Mouse (Mus musculus): Measurements from ENCODE around the gene Olfr883. TPM values are rescaled to one million over a fixed set of nuclear protein-coding genes. Genes with fewer than 3 reads are reported as not detected.

Gene Olfr883
- polyA plus RNA-seq (2017; shearing (Covaris generic)) = not detected

DNA sequence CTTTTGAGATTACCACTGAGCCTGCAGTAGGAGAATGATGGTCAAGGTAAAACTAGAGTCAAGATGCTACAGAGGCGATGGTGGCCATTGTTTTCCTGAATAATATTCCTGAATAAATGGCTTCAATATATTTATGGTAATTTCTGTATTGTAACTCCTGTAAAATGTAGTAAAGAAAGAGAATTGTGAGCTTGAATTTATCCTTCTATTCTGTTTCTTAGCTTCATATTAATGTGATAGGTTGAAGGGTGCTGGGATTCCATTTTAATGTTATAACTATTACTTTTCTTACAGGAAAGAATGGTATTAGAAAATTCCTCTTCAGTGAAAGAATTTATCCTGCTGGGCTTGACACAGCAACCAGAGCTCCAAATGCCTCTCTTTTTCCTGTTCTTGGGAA lies at the start of gene Olfr883:
TSS of gene Olfr883 (plus strand) at position 301 of the 400 bp plus-strand sequence.

GRCm38 (mm10) chr9:37991525-37991924 lies 34.1 kb upstream of the Olfr883 start, which contains the start of gene Olfr881:
Gene Olfr881, plus strand, starts transcription at chr9:37991825.

GRCm38 (mm10) chr9:38046255-38046654 lies 20.6 kb downstream of the Olfr883 start, which contains the start of gene Olfr884:
Gene Olfr884, plus strand, starts transcription at chr9:38046555.

DNA sequence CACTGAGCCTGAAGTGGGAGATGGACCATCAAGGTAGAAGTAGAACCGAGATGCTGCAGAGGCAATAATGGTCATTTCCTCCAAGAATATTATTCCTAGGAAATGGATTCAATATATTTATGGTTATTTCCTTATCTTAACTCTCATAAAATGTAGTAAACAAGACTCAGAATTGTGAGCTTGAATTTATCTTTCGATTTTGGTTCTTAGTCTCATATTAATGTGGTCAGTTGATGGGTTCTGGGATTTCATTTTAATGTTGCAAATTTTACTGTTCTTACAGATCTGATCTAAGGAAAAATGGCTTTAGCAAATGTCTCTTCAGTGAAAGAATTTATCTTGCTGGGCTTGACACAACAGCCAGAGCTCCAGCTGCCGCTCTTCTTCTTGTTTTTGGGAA lies 35.4 kb downstream of the Olfr883 start, which contains the start of gene Olfr885:
TSS of gene Olfr885 (plus strand) at position 301 of the 400 bp plus-strand sequence.

Other genes with a start within 250 kb of the Olfr883 start
- gene Olfr876, start 222.8 kb upstream of the Olfr883 start, polyA plus RNA-seq (2017; shearing (Covaris generic)) = under 1 TPM; 0.07 to 0.32 TPM
- gene Olfr877, start 171.5 kb upstream of the Olfr883 start, polyA plus RNA-seq (2017; shearing (Covaris generic)) = under 1 TPM in 1 of 2 experiments, not detected in 1; 0.16 TPM
- gene Olfr145, start 129.1 kb upstream of the Olfr883 start, polyA plus RNA-seq (2017; shearing (Covaris generic)) = not detected
- under 1 TPM in 1 of 2 experiments, not detected in 1; 0.12 TPM for gene Olfr878, start 108.0 kb upstream of the Olfr883 start, polyA plus RNA-seq (2017; shearing (Covaris generic))
- gene Olfr881, start 34.0 kb upstream of the Olfr883 start, polyA plus RNA-seq (2017; shearing (Covaris generic)) = under 1 TPM in 1 of 2 experiments, not detected in 1; 0.26 TPM
- not detected for gene Olfr884, start 20.7 kb downstream of the Olfr883 start, polyA plus RNA-seq (2017; shearing (Covaris generic))
- gene Olfr885, start 35.5 kb downstream of the Olfr883 start, polyA plus RNA-seq (2017; shearing (Covaris generic)) = not detected
- under 1 TPM in 1 of 2 experiments, not detected in 1; 0.34 TPM for gene Olfr887, start 58.3 kb downstream of the Olfr883 start, polyA plus RNA-seq (2017; shearing (Covaris generic))
- gene Olfr888, start 82.3 kb downstream of the Olfr883 start, polyA plus RNA-seq (2017; shearing (Covaris generic)) = not detected
- gene Olfr889, start 89.4 kb downstream of the Olfr883 start, polyA plus RNA-seq (2017; shearing (Covaris generic)) = under 1 TPM; 0.02 to 0.05 TPM
- gene Olfr890, start 116.7 kb downstream of the Olfr883 start, polyA plus RNA-seq (2017; shearing (Covaris generic)) = under 1 TPM in 1 of 2 experiments, not detected in 1; 0.25 TPM
- gene Olfr891, start 155.0 kb downstream of the Olfr883 start, polyA plus RNA-seq (2017; shearing (Covaris generic)) = not detected
- not detected for gene Olfr893, start 182.6 kb downstream of the Olfr883 start, polyA plus RNA-seq (2017; shearing (Covaris generic))
- not detected for gene Olfr894, start 192.2 kb downstream of the Olfr883 start, polyA plus RNA-seq (2017; shearing (Covaris generic))
- under 1 TPM in 1 of 2 experiments, not detected in 1; 0.11 TPM for gene Olfr143, start 227.0 kb downstream of the Olfr883 start, polyA plus RNA-seq (2017; shearing (Covaris generic))
- under 1 TPM in 1 of 2 experiments, not detected in 1; 0.18 TPM for gene Olfr895, start 242.0 kb downstream of the Olfr883 start, polyA plus RNA-seq (2017; shearing (Covaris generic))

All from activated CD4-positive, CD25-positive, alpha-beta regulatory T cell (primary cell).